Mouse (Mus musculus): ENCODE data around the gene Dzip1. TPM values are rescaled to one million over a fixed set of nuclear protein-coding genes. Genes with fewer than 3 reads are reported as not detected.

The Dzip1 gene
- polyA plus RNA-seq, 1 experiment = 0.34 TPM

GRCm38 (mm10) chr14:118940796-118941495, 15.7 kb upstream of the Dzip1 start:
- Histone ChIP-seq H3K27ac (ENCODE audit: insufficient read depth, low read depth, low read length) (no peak overlapping the region), H3K4me3 (ENCODE audit: insufficient read depth, low read length) (no peak overlapping the region), H3K4me1 (ENCODE audit: control insufficient read depth, insufficient read depth, low read length) (peaks cover 26% of the 10 kb centered on the region)
- no peak for TF ChIP-seq CTCF (IDR thresholded peaks at IDR 0.05; ENCODE audit: low read depth, low read length)
- TF ChIP-seq POLR2A (IDR thresholded peaks at IDR 0.05; ENCODE audit: borderline replicate concordance, low read depth, low read length) = no peak

GRCm38 (mm10) chr14:118938551-118938950, 13.3 kb upstream of the Dzip1 start:
- Histone ChIP-seq H3K4me1 (ENCODE audit: control insufficient read depth, insufficient read depth, low read length) (peaks cover 19% of the 10 kb centered on the region), H3K4me3 (ENCODE audit: insufficient read depth, low read length) (peak overlapping the region; percentile 97), H3K27ac (ENCODE audit: insufficient read depth, low read depth, low read length) (peak overlapping the region; percentile 76; the same call in 1 of the 2 replicates)
- TF ChIP-seq CTCF (IDR thresholded peaks at IDR 0.05; ENCODE audit: low read depth, low read length) (no peak), POLR2A (IDR thresholded peaks at IDR 0.05; ENCODE audit: borderline replicate concordance, low read depth, low read length) (no peak)

GRCm38 (mm10) chr14:118937533-118938492, 12.6 kb upstream of the Dzip1 start, which contains the start of gene Dnajc3:
Dnajc3 (plus strand) TSS chr14:118937976.
- Histone ChIP-seq H3K27ac (ENCODE audit: insufficient read depth, low read depth, low read length) (peak within 1 kb of the TSS; percentile 76), H3K4me3 (ENCODE audit: insufficient read depth, low read length) (peak within 1 kb of the TSS; percentile 97), H3K4me1 (ENCODE audit: control insufficient read depth, insufficient read depth, low read length) (peaks cover 19% of the 10 kb centered on the region)
- TF ChIP-seq POLR2A (IDR thresholded peaks at IDR 0.05; ENCODE audit: borderline replicate concordance, low read depth, low read length) (peak; percentile 83), CTCF (IDR thresholded peaks at IDR 0.05; ENCODE audit: low read depth, low read length) (no peak)

- TF ChIP-seq CTCF (IDR thresholded peaks at IDR 0.05; ENCODE audit: low read depth, low read length) (no peak), POLR2A (IDR thresholded peaks at IDR 0.05; ENCODE audit: borderline replicate concordance, low read depth, low read length) (no peak)
- Histone ChIP-seq H3K4me3 (ENCODE audit: insufficient read depth, low read length) (peak overlapping the region; percentile 57), H3K4me1 (ENCODE audit: control insufficient read depth, insufficient read depth, low read length) (peaks cover 15% of the 10 kb centered on the region), H3K27ac (ENCODE audit: insufficient read depth, low read depth, low read length) (peak overlapping the region; percentile 64; the same call in 1 of the 2 replicates)
Observed at GRCm38 (mm10) chr14:118936952-118937351, 11.7 kb upstream of the Dzip1 start.

- TF ChIP-seq CTCF (IDR thresholded peaks at IDR 0.05; ENCODE audit: low read depth, low read length) (no peak), POLR2A (IDR thresholded peaks at IDR 0.05; ENCODE audit: borderline replicate concordance, low read depth, low read length) (no peak)
- Histone ChIP-seq H3K4me1 (ENCODE audit: control insufficient read depth, insufficient read depth, low read length) (peaks cover 14% of the 10 kb centered on the region), H3K27ac (ENCODE audit: insufficient read depth, low read depth, low read length) (no peak overlapping the region)
Observed at GRCm38 (mm10) chr14:118936236-118936635, 11.0 kb upstream of the Dzip1 start.

GRCm38 (mm10) chr14:118934686-118935085, 9.4 kb upstream of the Dzip1 start:
- no peak overlapping the region for H3K27ac ChIP-seq (ENCODE audit: insufficient read depth, low read depth, low read length)
- no peak for TF ChIP-seq CTCF (IDR thresholded peaks at IDR 0.05; ENCODE audit: low read depth, low read length)
- TF ChIP-seq POLR2A (IDR thresholded peaks at IDR 0.05; ENCODE audit: borderline replicate concordance, low read depth, low read length) = no peak

More at GRCm38 (mm10) chr14:118936236-118936635, 11.0 kb upstream of the Dzip1 start:
- no peak overlapping the region for H3K4me3 ChIP-seq (ENCODE audit: insufficient read depth, low read length)

GRCm38 (mm10) chr14:118932956-118933355, 7.7 kb upstream of the Dzip1 start:
- H3K27ac ChIP-seq (ENCODE audit: insufficient read depth, low read depth, low read length) = no peak overlapping the region

More at GRCm38 (mm10) chr14:118934686-118935085, 9.4 kb upstream of the Dzip1 start:
- Histone ChIP-seq H3K4me3 (ENCODE audit: insufficient read depth, low read length) (no peak overlapping the region), H3K4me1 (ENCODE audit: control insufficient read depth, insufficient read depth, low read length) (peaks cover 8% of the 10 kb centered on the region)

GRCm38 (mm10) chr14:118931181-118931580, 5.9 kb upstream of the Dzip1 start:
- H3K27ac ChIP-seq (ENCODE audit: insufficient read depth, low read depth, low read length) = no peak overlapping the region
- H3K4me1 ChIP-seq (ENCODE audit: control insufficient read depth, insufficient read depth, low read length) = no peaks in the 10 kb centered on the region
- H3K4me3 ChIP-seq (ENCODE audit: insufficient read depth, low read length) = no peak overlapping the region
- no peak for TF ChIP-seq POLR2A (IDR thresholded peaks at IDR 0.05; ENCODE audit: borderline replicate concordance, low read depth, low read length)

More at GRCm38 (mm10) chr14:118932956-118933355, 7.7 kb upstream of the Dzip1 start:
- Histone ChIP-seq H3K4me3 (ENCODE audit: insufficient read depth, low read length) (no peak overlapping the region), H3K4me1 (ENCODE audit: control insufficient read depth, insufficient read depth, low read length) (peaks cover 3% of the 10 kb centered on the region; the same call in 1 of the 2 replicates)
- TF ChIP-seq CTCF (IDR thresholded peaks at IDR 0.05; ENCODE audit: low read depth, low read length) = no peak
- TF ChIP-seq POLR2A (IDR thresholded peaks at IDR 0.05; ENCODE audit: borderline replicate concordance, low read depth, low read length) = no peak

GRCm38 (mm10) chr14:118930777-118931176, 5.5 kb upstream of the Dzip1 start:
- Histone ChIP-seq H3K4me3 (ENCODE audit: insufficient read depth, low read length) (no peak overlapping the region), H3K27ac (ENCODE audit: insufficient read depth, low read depth, low read length) (no peak overlapping the region), H3K4me1 (ENCODE audit: control insufficient read depth, insufficient read depth, low read length) (peaks cover under 1% of the 10 kb centered on the region; the same call in 1 of the 2 replicates)
- no peak for TF ChIP-seq POLR2A (IDR thresholded peaks at IDR 0.05; ENCODE audit: borderline replicate concordance, low read depth, low read length)
- TF ChIP-seq CTCF (IDR thresholded peaks at IDR 0.05; ENCODE audit: low read depth, low read length) = no peak

Measured in bone marrow macrophage, adult 2 months (primary cell).